Mouse (Mus musculus): ENCODE results near the gene Fli1. TPM values are rescaled to one million over a fixed set of nuclear protein-coding genes. Genes with fewer than 3 reads are reported as not detected.

Gene Fli1
- polyA plus RNA-seq, 1 experiment from 2014 or later, result 3.6 TPM

- H3K4me1 ChIP-seq (ENCODE audit: control insufficient read depth, insufficient read depth, low read length), result no peaks in the 10 kb centered on the region
- no peak overlapping the region for H3K4me3 ChIP-seq (ENCODE audit: low read depth, low read length)
- no peak for ATAC-seq (ENCODE audit: low read depth)
- no peak overlapping the region for H3K9ac ChIP-seq (replicated peaks; ENCODE audit: low read depth, low read length)
- no peak overlapping the region for H3K4me2 ChIP-seq (ENCODE audit: low read depth, low read length)
- 54% methylated on average over 8 of the region's 8 CpGs for WGBS
- no peak overlapping the region for H3K27ac ChIP-seq (ENCODE audit: low read depth, low read length)
- H3K27me3 ChIP-seq (ENCODE audit: control insufficient read depth, insufficient read depth, low read length), result 0 out of 2 replicates have a peak, but pooled peaks cover 2% of the 10 kb centered on the region
- H3K9me3 ChIP-seq (ENCODE audit: control insufficient read depth, low read length), result no peaks in the 10 kb centered on the region
- no peaks in the 10 kb centered on the region for H3K36me3 ChIP-seq (ENCODE audit: control insufficient read depth, insufficient read depth, low read length)
Observed at GRCm38 (mm10) chr9:32417466-32418116, 125.1 kb downstream of the Fli1 start.

- H3K4me1 ChIP-seq (ENCODE audit: control insufficient read depth, insufficient read depth, low read length), result no peaks in the 10 kb centered on the region
- H3K4me2 ChIP-seq (ENCODE audit: low read depth, low read length), result no peak overlapping the region
- H3K9me3 ChIP-seq (ENCODE audit: control insufficient read depth, low read length), result no peaks in the 10 kb centered on the region
- H3K4me3 ChIP-seq (ENCODE audit: low read depth, low read length), result no peak overlapping the region
- H3K27me3 ChIP-seq (ENCODE audit: control insufficient read depth, insufficient read depth, low read length), result 0 out of 2 replicates have a peak, but pooled peaks cover 2% of the 10 kb centered on the region
- H3K9ac ChIP-seq (replicated peaks; ENCODE audit: low read depth, low read length), result no peak overlapping the region
- H3K36me3 ChIP-seq (ENCODE audit: control insufficient read depth, insufficient read depth, low read length), result no peaks in the 10 kb centered on the region
- 98% methylated on average over 3 of the region's 3 CpGs for WGBS
- no peak overlapping the region for H3K27ac ChIP-seq (ENCODE audit: low read depth, low read length)
- ATAC-seq (ENCODE audit: low read depth), result no peak
Observed at GRCm38 (mm10) chr9:32415952-32416351, 126.7 kb downstream of the Fli1 start.

- Histone ChIP-seq H3K9me3 (ENCODE audit: control insufficient read depth, low read length) (no peaks in the 10 kb centered on the region), H3K27me3 (ENCODE audit: control insufficient read depth, insufficient read depth, low read length) (0 out of 2 replicates have a peak, but pooled peaks cover 2% of the 10 kb centered on the region), H3K4me2 (ENCODE audit: low read depth, low read length) (no peak overlapping the region), H3K9ac (replicated peaks; ENCODE audit: low read depth, low read length) (no peak overlapping the region), H3K27ac (ENCODE audit: low read depth, low read length) (no peak overlapping the region), H3K36me3 (ENCODE audit: control insufficient read depth, insufficient read depth, low read length) (no peaks in the 10 kb centered on the region), H3K4me1 (ENCODE audit: control insufficient read depth, insufficient read depth, low read length) (no peaks in the 10 kb centered on the region), H3K4me3 (ENCODE audit: low read depth, low read length) (no peak overlapping the region)
- no peak for ATAC-seq (ENCODE audit: low read depth)
- 28% methylated on average over 1 of the region's 1 CpGs for WGBS
Observed at GRCm38 (mm10) chr9:32414956-32415355, 127.7 kb downstream of the Fli1 start.

GRCm38 (mm10) chr9:32412836-32413580 is 129.7 kb downstream of the Fli1 start:
- 0 out of 2 replicates have a peak, but pooled peaks cover 6% of the 10 kb centered on the region for H3K27me3 ChIP-seq (ENCODE audit: control insufficient read depth, insufficient read depth, low read length)
- H3K9ac ChIP-seq (replicated peaks; ENCODE audit: low read depth, low read length), result no peak overlapping the region
- H3K9me3 ChIP-seq (ENCODE audit: control insufficient read depth, low read length), result no peaks in the 10 kb centered on the region
- no peaks in the 10 kb centered on the region for H3K36me3 ChIP-seq (ENCODE audit: control insufficient read depth, insufficient read depth, low read length)
- H3K27ac ChIP-seq (ENCODE audit: low read depth, low read length), result no peak overlapping the region
- H3K4me1 ChIP-seq (ENCODE audit: control insufficient read depth, insufficient read depth, low read length), result 0 out of 2 replicates have a peak, but pooled peaks cover 2% of the 10 kb centered on the region
- WGBS, result 61% methylated on average over 10 of the region's 10 CpGs
- no peak for ATAC-seq (ENCODE audit: low read depth)
- no peak overlapping the region for H3K4me3 ChIP-seq (ENCODE audit: low read depth, low read length)
- H3K4me2 ChIP-seq (ENCODE audit: low read depth, low read length), result no peak overlapping the region

DNA sequence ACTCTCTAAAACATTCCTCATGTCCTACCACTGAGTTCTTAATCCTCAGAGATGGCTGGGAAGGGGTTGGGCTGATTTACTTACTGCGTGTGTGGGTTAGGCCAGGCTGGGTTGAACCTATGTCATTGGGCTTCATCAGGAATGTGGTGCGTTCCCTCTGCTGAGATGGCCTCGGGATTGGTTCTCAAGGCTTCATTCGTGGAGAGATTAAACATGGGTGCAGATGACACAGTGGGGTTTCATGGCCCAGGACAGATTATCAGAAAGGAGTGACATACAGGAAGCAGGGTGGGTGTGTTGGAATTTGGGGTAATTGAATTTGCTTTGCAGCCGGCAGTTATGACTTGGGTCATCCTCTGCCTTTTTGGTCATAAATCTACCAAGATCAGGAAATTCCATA is 131.2 kb downstream of the Fli1 start:
- no peaks in the 10 kb centered on the region for H3K9me3 ChIP-seq (ENCODE audit: control insufficient read depth, low read length)
- WGBS, result 90% methylated on average over 5 of the region's 5 CpGs
- H3K27ac ChIP-seq (ENCODE audit: low read depth, low read length), result no peak overlapping the region
- no peak for ATAC-seq (ENCODE audit: low read depth)
- H3K27me3 ChIP-seq (ENCODE audit: control insufficient read depth, insufficient read depth, low read length), result 0 out of 2 replicates have a peak, but pooled peaks cover 4% of the 10 kb centered on the region
- no peak overlapping the region for H3K9ac ChIP-seq (replicated peaks; ENCODE audit: low read depth, low read length)
- H3K4me3 ChIP-seq (ENCODE audit: low read depth, low read length), result no peak overlapping the region
- H3K4me2 ChIP-seq (ENCODE audit: low read depth, low read length), result no peak overlapping the region
- H3K36me3 ChIP-seq (ENCODE audit: control insufficient read depth, insufficient read depth, low read length), result no peaks in the 10 kb centered on the region
- 0 out of 2 replicates have a peak, but pooled peaks cover 2% of the 10 kb centered on the region for H3K4me1 ChIP-seq (ENCODE audit: control insufficient read depth, insufficient read depth, low read length)

- Histone ChIP-seq H3K9ac (replicated peaks; ENCODE audit: low read depth, low read length) (no peak overlapping the region), H3K4me1 (ENCODE audit: control insufficient read depth, insufficient read depth, low read length) (0 out of 2 replicates have a peak, but pooled peaks cover 2% of the 10 kb centered on the region), H3K4me3 (ENCODE audit: low read depth, low read length) (no peak overlapping the region), H3K36me3 (ENCODE audit: control insufficient read depth, insufficient read depth, low read length) (no peaks in the 10 kb centered on the region), H3K9me3 (ENCODE audit: control insufficient read depth, low read length) (no peaks in the 10 kb centered on the region), H3K27ac (ENCODE audit: low read depth, low read length) (no peak overlapping the region), H3K4me2 (ENCODE audit: low read depth, low read length) (no peak overlapping the region), H3K27me3 (ENCODE audit: control insufficient read depth, insufficient read depth, low read length) (0 out of 2 replicates have a peak, but pooled peaks cover 4% of the 10 kb centered on the region)
- 94% methylated on average over 5 of the region's 5 CpGs for WGBS
- no peak for ATAC-seq (ENCODE audit: low read depth)
Observed at GRCm38 (mm10) chr9:32410671-32411070, 132.0 kb downstream of the Fli1 start.

- peak overlapping the region; percentile 98 for H3K4me2 ChIP-seq (ENCODE audit: low read depth, low read length)
- 0 out of 2 replicates have a peak, but pooled peaks cover 4% of the 10 kb centered on the region for H3K27me3 ChIP-seq (ENCODE audit: control insufficient read depth, insufficient read depth, low read length)
Observed at GRCm38 (mm10) chr9:32409060-32409961, 133.3 kb downstream of the Fli1 start.

GRCm38 (mm10) chr9:32408730-32409059 is 134.0 kb downstream of the Fli1 start:
- H3K9me3 ChIP-seq (ENCODE audit: control insufficient read depth, low read length), result no peaks in the 10 kb centered on the region
- H3K4me3 ChIP-seq (ENCODE audit: low read depth, low read length), result peak overlapping the region; percentile 47
- no peaks in the 10 kb centered on the region for H3K36me3 ChIP-seq (ENCODE audit: control insufficient read depth, insufficient read depth, low read length)
- H3K27ac ChIP-seq (ENCODE audit: low read depth, low read length), result no peak overlapping the region
- WGBS, result 12% methylated on average over 8 of the region's 8 CpGs
- 0 out of 2 replicates have a peak, but pooled peaks cover 2% of the 10 kb centered on the region for H3K4me1 ChIP-seq (ENCODE audit: control insufficient read depth, insufficient read depth, low read length)
- H3K27me3 ChIP-seq (ENCODE audit: control insufficient read depth, insufficient read depth, low read length), result 0 out of 2 replicates have a peak, but pooled peaks cover 4% of the 10 kb centered on the region
- H3K9ac ChIP-seq (replicated peaks; ENCODE audit: low read depth, low read length), result peak overlapping the region; percentile 56; the same call in 1 of the 2 replicates
- peak overlapping the region; percentile 98 for H3K4me2 ChIP-seq (ENCODE audit: low read depth, low read length)
- no peak for ATAC-seq (ENCODE audit: low read depth)

More at GRCm38 (mm10) chr9:32409060-32409961, 133.3 kb downstream of the Fli1 start:
- 2% methylated on average over 47 of the region's 47 CpGs for WGBS
- Histone ChIP-seq H3K27ac (ENCODE audit: low read depth, low read length) (no peak overlapping the region), H3K4me1 (ENCODE audit: control insufficient read depth, insufficient read depth, low read length) (0 out of 2 replicates have a peak, but pooled peaks cover 2% of the 10 kb centered on the region), H3K36me3 (ENCODE audit: control insufficient read depth, insufficient read depth, low read length) (no peaks in the 10 kb centered on the region), H3K9me3 (ENCODE audit: control insufficient read depth, low read length) (no peaks in the 10 kb centered on the region), H3K9ac (replicated peaks; ENCODE audit: low read depth, low read length) (peak overlapping the region; percentile 56), H3K4me3 (ENCODE audit: low read depth, low read length) (peak overlapping the region; percentile 47)
- peak; percentile 23; the same call in 1 of the 2 replicates for ATAC-seq (ENCODE audit: low read depth)

Measured in neural tube, embryonic 14.5 days (tissue).